Mouse (Mus musculus): ENCODE data around the gene Tuba4a. TPM values are rescaled to one million over a fixed set of nuclear protein-coding genes. Genes with fewer than 3 reads are reported as not detected.

Tuba4a gene
- polyA plus RNA-seq, 1 experiment from 2014 or later = 22.2 TPM

DNA sequence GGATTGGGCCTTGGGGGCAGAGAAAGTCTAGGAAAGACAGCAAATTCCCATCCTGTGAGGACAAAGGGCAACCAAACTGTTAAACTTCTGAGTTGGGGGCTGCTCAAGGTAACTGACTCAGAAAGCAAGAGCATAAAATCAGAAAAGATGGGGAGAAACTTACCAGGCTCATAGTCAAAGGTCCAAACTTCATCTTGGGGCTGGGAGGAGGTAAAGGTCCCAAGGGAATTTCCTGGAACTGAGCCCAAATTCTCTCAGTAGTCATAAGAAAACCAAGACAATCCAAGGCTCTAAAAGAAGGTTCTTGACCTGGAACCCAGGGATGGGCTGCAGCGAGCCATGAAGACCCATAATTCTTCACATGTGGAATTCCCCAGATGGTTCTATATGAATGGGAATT lies 18.4 kb downstream of the Tuba4a start:
- no peak overlapping the region for H3K4me2 ChIP-seq (ENCODE audit: low read length)
- WGBS = 93% methylated on average over 1 of the region's 1 CpGs
- no peaks in the 10 kb centered on the region for H3K4me1 ChIP-seq (ENCODE audit: control insufficient read depth, insufficient read depth, low read length)
- no peak overlapping the region for H3K9ac ChIP-seq (ENCODE audit: low read depth, low read length)
- no peaks in the 10 kb centered on the region for H3K27me3 ChIP-seq (ENCODE audit: control insufficient read depth, insufficient read depth, low read depth, low read length)
- peaks cover 23% of the 10 kb centered on the region for H3K36me3 ChIP-seq (ENCODE audit: control insufficient read depth, insufficient read depth, low read length)
- no peak overlapping the region for H3K4me3 ChIP-seq (ENCODE audit: low read depth, low read length)
- no peak overlapping the region for H3K27ac ChIP-seq (ENCODE audit: low read length)
- ATAC-seq = no peak
- no peaks in the 10 kb centered on the region for H3K9me3 ChIP-seq (replicated peaks; ENCODE audit: control insufficient read depth, low read length, poor library complexity, severe bottlenecking)

DNA sequence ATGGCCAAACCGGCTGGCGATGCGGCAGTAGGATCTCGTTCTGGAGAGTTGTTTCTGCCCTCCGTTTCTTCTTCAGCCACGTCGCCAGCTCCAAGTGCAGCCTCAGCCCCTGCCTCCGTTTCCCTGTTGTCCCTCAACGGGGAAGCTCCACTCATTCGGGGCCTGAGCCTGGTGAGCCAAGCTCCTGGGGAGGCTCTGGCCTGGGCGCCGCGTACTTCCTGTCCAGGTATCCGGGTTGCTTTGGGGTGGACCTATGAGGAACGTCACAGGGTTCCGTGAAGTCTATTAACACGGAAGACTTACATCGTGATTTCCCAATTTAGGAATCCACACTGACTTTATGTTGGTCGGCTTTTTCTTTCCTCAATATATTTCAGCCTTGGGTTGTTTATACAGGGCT lies 27.2 kb downstream of the Tuba4a start:
- Histone ChIP-seq H3K4me3 (ENCODE audit: low read depth, low read length) (peak overlapping the region; percentile 78), H3K9ac (ENCODE audit: low read depth, low read length) (peak overlapping the region; percentile 90), H3K4me2 (ENCODE audit: low read length) (peak overlapping the region; percentile 99), H3K27ac (ENCODE audit: low read length) (peak overlapping the region; percentile 98), H3K36me3 (ENCODE audit: control insufficient read depth, insufficient read depth, low read length) (peaks cover 26% of the 10 kb centered on the region), H3K4me1 (ENCODE audit: control insufficient read depth, insufficient read depth, low read length) (peaks cover 24% of the 10 kb centered on the region), H3K9me3 (replicated peaks; ENCODE audit: control insufficient read depth, low read length, poor library complexity, severe bottlenecking) (no peaks in the 10 kb centered on the region), H3K27me3 (ENCODE audit: control insufficient read depth, insufficient read depth, low read depth, low read length) (no peaks in the 10 kb centered on the region)
- ATAC-seq = peak; percentile 15
- under 1% methylated on average over 19 of the region's 19 CpGs for WGBS

DNA sequence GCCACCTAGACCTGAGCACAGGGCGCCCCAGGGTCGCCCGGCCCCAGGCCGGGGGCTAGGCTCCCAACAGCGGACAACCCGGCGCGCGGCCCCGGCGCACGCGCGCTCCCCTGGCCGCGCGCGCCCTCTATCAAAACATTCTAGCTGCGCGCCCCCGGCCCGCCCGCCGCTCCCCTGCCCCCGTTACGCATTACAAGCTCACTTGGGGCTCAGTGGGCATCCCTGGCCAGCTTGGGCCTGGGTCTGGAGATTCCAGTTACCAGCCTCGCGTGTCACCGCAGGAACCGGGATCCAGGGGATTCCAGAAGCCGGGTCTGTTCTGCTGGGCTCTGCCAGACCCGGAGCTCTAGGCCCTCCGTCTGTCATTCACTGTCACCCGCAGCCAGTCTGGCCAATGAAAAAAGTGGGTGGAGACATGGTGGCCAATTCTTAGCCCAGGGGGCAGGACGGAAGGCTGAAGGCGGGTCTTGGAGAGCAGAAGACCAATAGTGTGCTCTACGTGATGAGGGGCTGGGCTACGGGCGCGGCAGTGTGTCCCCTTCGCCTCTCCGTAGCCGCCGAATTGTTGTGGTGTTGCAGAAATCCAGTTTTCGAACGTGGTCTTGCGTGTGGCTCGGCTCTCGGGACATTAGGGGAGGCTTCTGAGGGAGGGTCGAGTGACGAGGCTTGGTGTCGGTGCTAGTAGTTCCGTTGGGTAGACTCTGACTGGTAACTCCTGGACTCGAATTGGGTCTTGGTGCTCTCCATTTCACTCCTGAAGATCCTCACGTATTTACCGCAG lies 27.9 kb downstream of the Tuba4a start, which contains the start of the genes Ankzf1 and Atg9a:
Ankzf1 (plus strand) TSS at position 530 of the 781 bp plus-strand sequence.
Atg9a (minus strand) TSS at position 575 of the 781 bp plus-strand sequence.
- H3K9ac ChIP-seq (ENCODE audit: low read depth, low read length) = peak within 1 kb of the TSS; percentile 90
- peak within 1 kb of the TSS; percentile 99 for H3K4me2 ChIP-seq (ENCODE audit: low read length)
- ATAC-seq = peak; percentile 99
- peaks cover 26% of the 10 kb centered on the region for H3K36me3 ChIP-seq (ENCODE audit: control insufficient read depth, insufficient read depth, low read length)
- WGBS = under 1% methylated on average over 56 of the region's 56 CpGs
- H3K27me3 ChIP-seq (ENCODE audit: control insufficient read depth, insufficient read depth, low read depth, low read length) = no peaks in the 10 kb centered on the region
- peak within 1 kb of the TSS; percentile 98 for H3K27ac ChIP-seq (ENCODE audit: low read length)
- H3K9me3 ChIP-seq (replicated peaks; ENCODE audit: control insufficient read depth, low read length, poor library complexity, severe bottlenecking) = no peaks in the 10 kb centered on the region
- peak within 1 kb of the TSS; percentile 78 for H3K4me3 ChIP-seq (ENCODE audit: low read depth, low read length)
- peaks cover 24% of the 10 kb centered on the region for H3K4me1 ChIP-seq (ENCODE audit: control insufficient read depth, insufficient read depth, low read length)

DNA sequence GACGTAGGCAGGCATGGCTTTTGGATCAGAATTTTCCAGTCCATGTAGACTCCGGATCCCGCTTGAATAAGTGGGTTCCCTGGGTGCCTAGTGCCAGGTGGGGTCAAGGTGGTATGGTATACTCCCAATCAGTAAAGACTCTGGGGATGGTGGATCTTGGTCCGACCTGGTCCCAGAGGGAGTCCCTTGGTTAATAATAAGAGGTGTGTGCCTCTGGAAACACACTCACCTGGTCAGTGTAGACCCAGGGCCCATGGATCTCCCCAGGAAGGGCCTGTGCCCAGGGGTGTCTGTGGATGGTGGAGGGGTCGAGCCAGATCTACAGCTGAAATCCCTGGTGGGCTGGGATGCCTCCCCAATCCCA lies 28.4 kb downstream of the Tuba4a start:
- WGBS = 38% methylated on average over 5 of the region's 5 CpGs
- peaks cover 22% of the 10 kb centered on the region for H3K36me3 ChIP-seq (ENCODE audit: control insufficient read depth, insufficient read depth, low read length)
- H3K27ac ChIP-seq (ENCODE audit: low read length) = peak overlapping the region; percentile 98
- peaks cover 24% of the 10 kb centered on the region for H3K4me1 ChIP-seq (ENCODE audit: control insufficient read depth, insufficient read depth, low read length)
- H3K4me3 ChIP-seq (ENCODE audit: low read depth, low read length) = peak overlapping the region; percentile 78
- no peaks in the 10 kb centered on the region for H3K27me3 ChIP-seq (ENCODE audit: control insufficient read depth, insufficient read depth, low read depth, low read length)
- H3K4me2 ChIP-seq (ENCODE audit: low read length) = peak overlapping the region; percentile 81
- no peak for ATAC-seq
- H3K9ac ChIP-seq (ENCODE audit: low read depth, low read length) = peak overlapping the region; percentile 90
- no peaks in the 10 kb centered on the region for H3K9me3 ChIP-seq (replicated peaks; ENCODE audit: control insufficient read depth, low read length, poor library complexity, severe bottlenecking)

DNA sequence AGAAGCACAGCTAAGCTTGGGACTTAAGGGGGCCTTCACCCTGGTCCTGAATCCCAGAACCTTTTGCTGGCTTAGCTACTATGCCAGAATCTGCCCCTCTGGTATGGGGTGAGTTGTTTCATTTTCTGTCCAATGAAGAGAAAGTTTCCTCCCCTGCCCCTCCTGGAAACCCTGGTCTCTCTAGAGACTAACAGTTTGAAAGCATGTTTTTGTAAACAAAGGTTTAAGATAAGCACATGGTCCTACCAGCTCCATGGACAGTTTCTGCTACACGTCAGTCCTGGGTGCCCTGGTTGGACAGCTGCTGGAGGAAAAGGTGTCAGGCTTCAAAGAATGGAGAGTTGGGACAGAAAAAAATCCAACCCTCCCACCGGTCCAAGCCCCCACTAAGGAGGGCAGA lies 29.1 kb downstream of the Tuba4a start:
- no peak overlapping the region for H3K4me3 ChIP-seq (ENCODE audit: low read depth, low read length)
- WGBS = 79% methylated on average over 2 of the region's 2 CpGs

DNA sequence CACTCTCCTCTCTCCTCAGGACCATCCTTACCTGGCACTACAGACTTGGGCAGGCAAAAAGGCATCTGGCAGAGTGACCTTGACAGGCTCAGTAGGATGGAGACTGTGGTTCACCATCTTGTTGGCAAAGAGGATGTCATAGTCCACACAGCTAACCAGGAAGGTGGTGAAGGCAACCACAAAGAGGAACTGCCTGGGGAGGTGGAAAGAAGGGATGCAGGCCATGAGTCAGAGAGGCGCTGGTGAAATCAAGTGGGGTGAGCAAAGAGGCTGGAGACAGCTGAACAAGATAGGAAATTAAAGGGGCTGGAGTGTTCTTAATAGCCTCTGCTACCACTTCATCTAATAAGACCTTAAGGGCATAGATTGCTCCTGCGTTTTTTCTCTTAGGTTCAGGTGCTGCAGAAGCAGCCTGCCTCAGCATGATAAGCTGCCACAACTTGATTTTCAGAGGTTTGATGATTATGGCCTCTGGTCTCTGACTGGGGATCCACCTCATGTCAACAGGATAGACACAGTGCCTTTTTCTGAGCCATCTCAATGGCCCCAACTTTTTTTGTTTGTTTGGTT lies 31.7 kb downstream of the Tuba4a start:
- Histone ChIP-seq H3K4me2 (ENCODE audit: low read length) (no peak overlapping the region), H3K36me3 (ENCODE audit: control insufficient read depth, insufficient read depth, low read length) (peaks cover 37% of the 10 kb centered on the region), H3K9ac (ENCODE audit: low read depth, low read length) (no peak overlapping the region), H3K4me3 (ENCODE audit: low read depth, low read length) (no peak overlapping the region), H3K4me1 (ENCODE audit: control insufficient read depth, insufficient read depth, low read length) (peaks cover 18% of the 10 kb centered on the region), H3K27ac (ENCODE audit: low read length) (no peak overlapping the region), H3K9me3 (replicated peaks; ENCODE audit: control insufficient read depth, low read length, poor library complexity, severe bottlenecking) (no peaks in the 10 kb centered on the region), H3K27me3 (ENCODE audit: control insufficient read depth, insufficient read depth, low read depth, low read length) (no peaks in the 10 kb centered on the region)
- 84% methylated on average over 2 of the region's 2 CpGs for WGBS
- ATAC-seq = no peak

More for the DNA sequence above, 29.1 kb downstream of the Tuba4a start:
- H3K4me2 ChIP-seq (ENCODE audit: low read length) = peak overlapping the region; percentile 81
- H3K9me3 ChIP-seq (replicated peaks; ENCODE audit: control insufficient read depth, low read length, poor library complexity, severe bottlenecking) = no peaks in the 10 kb centered on the region
- peaks cover 23% of the 10 kb centered on the region for H3K36me3 ChIP-seq (ENCODE audit: control insufficient read depth, insufficient read depth, low read length)
- no peaks in the 10 kb centered on the region for H3K27me3 ChIP-seq (ENCODE audit: control insufficient read depth, insufficient read depth, low read depth, low read length)
- H3K4me1 ChIP-seq (ENCODE audit: control insufficient read depth, insufficient read depth, low read length) = peaks cover 24% of the 10 kb centered on the region
- no peak for ATAC-seq
- H3K9ac ChIP-seq (ENCODE audit: low read depth, low read length) = peak overlapping the region; percentile 90; the same call in 1 of the 2 replicates
- no peak overlapping the region for H3K27ac ChIP-seq (ENCODE audit: low read length)

DNA sequence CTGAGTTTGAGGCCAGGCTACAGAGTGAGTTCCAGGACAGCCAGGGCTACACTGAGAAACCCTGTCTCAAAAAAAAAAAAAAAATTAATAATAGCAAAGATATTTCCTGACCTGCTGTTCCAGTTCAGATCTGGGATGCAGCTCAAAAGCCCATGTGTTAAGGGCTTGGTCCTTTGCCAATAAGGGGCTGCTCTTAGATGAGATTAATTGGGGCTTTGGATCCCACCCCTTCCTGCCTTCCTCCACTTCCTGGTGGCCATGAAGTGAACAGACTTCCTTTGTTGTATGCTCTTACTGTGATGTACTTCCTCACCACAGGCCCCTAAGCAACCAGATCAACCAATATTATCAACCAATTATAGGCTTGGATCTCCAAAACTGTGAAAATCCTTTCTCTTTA lies 32.5 kb downstream of the Tuba4a start:
- H3K27ac ChIP-seq (ENCODE audit: low read length) = no peak overlapping the region
- no peak overlapping the region for H3K4me2 ChIP-seq (ENCODE audit: low read length)
- ATAC-seq = no peak
- no peak overlapping the region for H3K9ac ChIP-seq (ENCODE audit: low read depth, low read length)
- no peaks in the 10 kb centered on the region for H3K27me3 ChIP-seq (ENCODE audit: control insufficient read depth, insufficient read depth, low read depth, low read length)
- peaks cover 14% of the 10 kb centered on the region for H3K4me1 ChIP-seq (ENCODE audit: control insufficient read depth, insufficient read depth, low read length)
- H3K36me3 ChIP-seq (ENCODE audit: control insufficient read depth, insufficient read depth, low read length) = peaks cover 44% of the 10 kb centered on the region
- H3K4me3 ChIP-seq (ENCODE audit: low read depth, low read length) = no peak overlapping the region
- H3K9me3 ChIP-seq (replicated peaks; ENCODE audit: control insufficient read depth, low read length, poor library complexity, severe bottlenecking) = no peaks in the 10 kb centered on the region

DNA sequence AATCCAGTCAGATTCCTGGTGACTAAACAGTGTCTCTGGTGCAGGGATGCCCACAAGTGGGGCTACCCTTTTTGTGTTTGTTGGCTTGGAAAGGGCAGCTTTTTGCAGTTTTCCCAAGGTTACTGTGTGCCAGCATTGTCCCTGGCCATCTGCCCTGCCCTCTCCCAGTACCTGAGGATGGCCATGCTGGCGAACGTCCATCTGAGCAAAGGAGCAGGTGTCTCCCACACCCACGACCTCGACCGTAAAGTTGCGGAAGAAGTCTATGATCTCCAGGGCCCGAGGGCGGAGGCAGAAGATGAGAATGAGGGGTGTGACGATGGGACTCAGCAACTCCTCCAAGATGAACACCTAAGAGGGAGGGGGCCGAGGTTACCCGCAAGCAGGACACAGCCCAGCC lies 34.2 kb downstream of the Tuba4a start:
- Histone ChIP-seq H3K27me3 (ENCODE audit: control insufficient read depth, insufficient read depth, low read depth, low read length) (no peaks in the 10 kb centered on the region), H3K9me3 (replicated peaks; ENCODE audit: control insufficient read depth, low read length, poor library complexity, severe bottlenecking) (no peaks in the 10 kb centered on the region), H3K9ac (ENCODE audit: low read depth, low read length) (no peak overlapping the region), H3K27ac (ENCODE audit: low read length) (no peak overlapping the region), H3K4me2 (ENCODE audit: low read length) (no peak overlapping the region), H3K4me1 (ENCODE audit: control insufficient read depth, insufficient read depth, low read length) (peaks cover 8% of the 10 kb centered on the region), H3K4me3 (ENCODE audit: low read depth, low read length) (no peak overlapping the region), H3K36me3 (ENCODE audit: control insufficient read depth, insufficient read depth, low read length) (peaks cover 50% of the 10 kb centered on the region)
- ATAC-seq = no peak
- 91% methylated on average over 11 of the region's 11 CpGs for WGBS

DNA sequence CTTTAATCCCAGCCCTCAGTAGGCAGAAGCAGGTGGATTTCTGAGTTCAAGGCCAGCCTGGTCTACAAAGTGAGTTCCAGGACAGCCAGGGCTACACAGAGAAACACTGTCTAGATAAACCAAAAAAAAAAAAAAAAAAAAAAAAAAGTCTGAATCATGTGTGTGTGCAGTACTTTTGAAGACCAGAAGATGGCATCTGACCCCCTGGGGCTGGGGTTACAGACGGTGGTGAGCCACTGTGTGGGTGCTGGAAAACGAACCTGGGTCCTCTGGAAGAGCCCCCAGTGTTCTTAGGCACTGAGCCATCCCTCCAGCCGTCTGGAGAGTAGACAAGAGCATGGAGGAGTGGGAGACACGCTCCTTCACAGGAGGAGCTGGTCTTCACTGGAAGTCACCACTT lies 37.5 kb downstream of the Tuba4a start:
- no peak for ATAC-seq
- Histone ChIP-seq H3K27ac (ENCODE audit: low read length) (no peak overlapping the region), H3K4me1 (ENCODE audit: control insufficient read depth, insufficient read depth, low read length) (peaks cover 18% of the 10 kb centered on the region), H3K9ac (ENCODE audit: low read depth, low read length) (no peak overlapping the region), H3K4me3 (ENCODE audit: low read depth, low read length) (no peak overlapping the region), H3K36me3 (ENCODE audit: control insufficient read depth, insufficient read depth, low read length) (peaks cover 43% of the 10 kb centered on the region), H3K9me3 (replicated peaks; ENCODE audit: control insufficient read depth, low read length, poor library complexity, severe bottlenecking) (no peaks in the 10 kb centered on the region), H3K27me3 (ENCODE audit: control insufficient read depth, insufficient read depth, low read depth, low read length) (no peaks in the 10 kb centered on the region), H3K4me2 (ENCODE audit: low read length) (no peak overlapping the region)
- 65% methylated on average over 4 of the region's 4 CpGs for WGBS
